ENCODE assay signal across 26 mouse cellular contexts in genomic region chr19:46705779-46706495, GRCm38 (mm10). TPM values are rescaled to one million over a fixed set of nuclear protein-coding genes. Genes with fewer than 3 reads are reported as not detected.
DNase-seq lines count a peak whose midpoint lies in the region; ATAC-seq and TF ChIP-seq lines count a peak whose summit lies in the region.
"Had no signal": no experiment of that assay in that cellular context is flagged by ENCODE, and none has a peak within 500 bp of the region (broad histone marks: within the 10 kb centered on the region; RNA-seq: fewer than 3 reads in every experiment).

No protein-coding gene starts in this region.

- ATAC-seq in liver, postnatal 0 days = no peak
- ATAC-seq in granulocyte monocyte progenitor cell, adult 5-6 weeks (replicated peaks; ENCODE audit: poor library complexity, severe bottlenecking) = peak; percentile 58
- peak; percentile 88 for ATAC-seq in megakaryocyte-erythroid progenitor cell, adult 5-6 weeks (replicated peaks; ENCODE audit: low FRiP score, low TSS enrichment, poor library complexity, severe bottlenecking)
- ATAC-seq: forebrain, embryonic 16.5 days; hindbrain, embryonic 16.5 days had no signal

- no peak overlapping the region for H3K4me3 ChIP-seq in liver, postnatal 0 days (ENCODE audit: low read depth, low read length)
- H3K4me3 ChIP-seq: embryonic facial prominence, embryonic 10.5 days; erythroblast, embryonic 14.5 days; liver, embryonic 15.5 days; neural tube, embryonic 13.5 days; stomach, embryonic 15.5 days had no signal

- H3K9me3 ChIP-seq in liver, postnatal 0 days (ENCODE audit: low read length) = no peaks in the 10 kb centered on the region
- H3K9me3 ChIP-seq: embryonic facial prominence, embryonic 10.5 days; G1E; heart, embryonic 10.5 days; liver, embryonic 15.5 days; neural tube, embryonic 13.5 days; stomach, embryonic 15.5 days had no signal

- H3K36me3 ChIP-seq in liver, postnatal 0 days (replicated peaks; ENCODE audit: insufficient read depth, low read length) = 0 out of 2 replicates have a peak, but pooled peaks cover 4% of the 10 kb centered on the region
- H3K36me3 ChIP-seq: liver, embryonic 15.5 days; stomach, embryonic 15.5 days had no signal

- no peak overlapping the region for H3K4me2 ChIP-seq in liver, postnatal 0 days (ENCODE audit: low read depth, low read length)
- H3K4me2 ChIP-seq: neural tube, embryonic 13.5 days; stomach, embryonic 15.5 days had no signal

- peak; percentile 14 for DNase-seq in liver
- no peak for DNase-seq in liver, postnatal 0 days
- peak; percentile 22 to 28 for DNase-seq in B cell, adult 2 months
- no peak for DNase-seq in frontal cortex, postnatal 14 days (ENCODE audit: low spot score in 2 of 2)
- DNase-seq in left cerebral cortex, postnatal 36 days (ENCODE audit: low spot score in 2 of 2) = no peak
- no peak for DNase-seq in lung, postnatal 10 days
- DNase-seq: adrenal gland, postnatal 25 days; cerebellum, adult 9-11 months; gastrocnemius, postnatal 14 days; heart, postnatal 14 days; kidney, adult 2 months; kidney, postnatal 4 days; midbrain, embryonic 14.5 days had no signal

- no peaks in the 10 kb centered on the region for H3K27me3 ChIP-seq in liver, postnatal 0 days (ENCODE audit: insufficient read depth, low read length)
- H3K27me3 ChIP-seq: stomach, embryonic 15.5 days had no signal

- no peak overlapping the region for H3K9ac ChIP-seq in liver, postnatal 0 days (replicated peaks)
- H3K9ac ChIP-seq: liver, embryonic 15.5 days; neural tube, embryonic 13.5 days; stomach, embryonic 15.5 days had no signal

- intact Hi-C loops in left cerebral cortex, postnatal 36 days (cut with DNase I) = no loop called here

- WGBS in liver, postnatal 0 days (ENCODE audit: insufficient replicate concordance) = 29% methylated on average over 7 of the region's 7 CpGs

- H3K4me1 ChIP-seq in liver, postnatal 0 days (ENCODE audit: insufficient read depth) = peaks cover 20% of the 10 kb centered on the region; the same call in 1 of the 2 replicates

- no peak overlapping the region; the same call in none of the 2 replicates for H3K27ac ChIP-seq in liver, postnatal 0 days (ENCODE audit: low read depth)
- H3K27ac ChIP-seq: embryonic facial prominence, embryonic 10.5 days; liver, embryonic 15.5 days; neural tube, embryonic 13.5 days; stomach, embryonic 15.5 days had no signal

- no peak for TF ChIP-seq EP300 in liver, postnatal 0 days (IDR thresholded peaks at IDR 0.05; ENCODE audit: low read depth)

- TF ChIP-seq CTCF in liver, postnatal 0 days (IDR thresholded peaks at IDR 0.05; ENCODE audit: low read depth) = no peak

RNA-seq across cellular contexts. Expression of gene As3mt, which starts 1.3 kb away (rescaled TPM):
- 28.4 and 30.1 TPM in 2 replicates for polyA plus RNA-seq in liver, postnatal 0 days (2015; fragmentation: Nextera tagmentation; extraction: Ambion mirVana)
- total RNA-seq in granulocyte monocyte progenitor cell, adult 5-6 weeks (2014; fragmentation: Nextera tagmentation) = 47.6 and 53.1 TPM in 2 replicates
- 71.0 and 82.9 TPM in 2 replicates for total RNA-seq in granulocyte monocyte progenitor cell, adult 5-6 weeks (2017)
- 6.5 and 6.6 TPM in 2 replicates for total RNA-seq in megakaryocyte-erythroid progenitor cell, adult 5-6 weeks (2014; fragmentation: Nextera tagmentation)
- total RNA-seq in megakaryocyte-erythroid progenitor cell, adult 5-6 weeks (2017) = 1.6 and 16.2 TPM in 2 replicates
- 10 to 100 TPM; 24.4 to 25.7 TPM for total RNA-seq in left cerebral cortex, postnatal 36 days (2021)
- polyA plus RNA-seq: G1E had no signal

RNA-seq across cellular contexts. Expression of gene Borcs7, which starts 16.2 kb away (rescaled TPM):
- polyA plus RNA-seq in liver, postnatal 0 days (2015; fragmentation: Nextera tagmentation; extraction: Ambion mirVana) = 6.6 and 7.1 TPM in 2 replicates
- total RNA-seq in granulocyte monocyte progenitor cell, adult 5-6 weeks (2014; fragmentation: Nextera tagmentation) = 9.6 and 12.5 TPM in 2 replicates
- 5.4 TPM in 2 replicates for total RNA-seq in granulocyte monocyte progenitor cell, adult 5-6 weeks (2017)
- 11.3 TPM in 2 replicates for total RNA-seq in megakaryocyte-erythroid progenitor cell, adult 5-6 weeks (2014; fragmentation: Nextera tagmentation)
- 3.5 and 4.3 TPM in 2 replicates for total RNA-seq in megakaryocyte-erythroid progenitor cell, adult 5-6 weeks (2017)
- 10 to 100 TPM; 24.2 to 24.7 TPM for total RNA-seq in left cerebral cortex, postnatal 36 days (2021)

RNA-seq across cellular contexts. Expression of gene Cyp17a1, which starts 33.0 kb away (rescaled TPM):
- 3.3 and 5.8 TPM in 2 replicates for polyA plus RNA-seq in liver, postnatal 0 days (2015; fragmentation: Nextera tagmentation; extraction: Ambion mirVana)
- total RNA-seq in granulocyte monocyte progenitor cell, adult 5-6 weeks (2014; fragmentation: Nextera tagmentation) = not detected in 2 replicates
- not detected in 2 replicates for total RNA-seq in granulocyte monocyte progenitor cell, adult 5-6 weeks (2017)
- total RNA-seq in megakaryocyte-erythroid progenitor cell, adult 5-6 weeks (2014; fragmentation: Nextera tagmentation) = not detected in 2 replicates
- total RNA-seq in megakaryocyte-erythroid progenitor cell, adult 5-6 weeks (2017) = not detected in 2 replicates
- not detected for total RNA-seq in left cerebral cortex, postnatal 36 days (2021)
- total RNA-seq: gastrocnemius, postnatal 14 days; heart, postnatal 14 days; layer of hippocampus, postnatal 14 days; left cerebral cortex, postnatal 25 days had no signal
- polyA plus RNA-seq: embryonic facial prominence, embryonic 10.5 days; erythroblast, embryonic 14.5 days; G1E; hindbrain, embryonic 16.5 days; midbrain, embryonic 14.5 days; neural tube, embryonic 13.5 days; stomach, embryonic 15.5 days had no signal

RNA-seq across cellular contexts. Expression of gene Cnnm2, which starts 55.5 kb away (rescaled TPM):
- polyA plus RNA-seq in liver, postnatal 0 days (2015; fragmentation: Nextera tagmentation; extraction: Ambion mirVana) = 1.6 and 2.0 TPM in 2 replicates
- 5.3 and 12.1 TPM in 2 replicates for total RNA-seq in granulocyte monocyte progenitor cell, adult 5-6 weeks (2014; fragmentation: Nextera tagmentation)
- total RNA-seq in granulocyte monocyte progenitor cell, adult 5-6 weeks (2017) = 7.2 and 8.0 TPM in 2 replicates
- total RNA-seq in megakaryocyte-erythroid progenitor cell, adult 5-6 weeks (2014; fragmentation: Nextera tagmentation) = 20.3 and 22.0 TPM in 2 replicates
- total RNA-seq in megakaryocyte-erythroid progenitor cell, adult 5-6 weeks (2017) = 7.0 and 13.6 TPM in 2 replicates
- 10 to 100 TPM; 34.8 to 36.4 TPM for total RNA-seq in left cerebral cortex, postnatal 36 days (2021)

Comparison
In these comparisons a context has a peak if more than half of its experiments do, and no peak if none do; other contexts are left out.
1. DNase-seq: peak in liver (single experiment) and B cell, adult 2 months (2 of 2); none in liver, postnatal 0 days (single experiment), frontal cortex, postnatal 14 days (0 of 2), left cerebral cortex, postnatal 36 days (0 of 2) and lung, postnatal 10 days (single experiment).